Mouse (Mus musculus) erythroblast, embryonic 14.5 days (primary cell): ENCODE results near the gene Socs3.

ENCODE experiments used
- GATA1 ChIP-seq: IDR thresholded peaks from 2 replicates; pipeline ENCODE4 v1.6.1; 2012; ENCODE audit warnings: low read length, inconsistent platforms, mixed read lengths
- TAL1 ChIP-seq: IDR thresholded peaks from 3 replicates; pipeline ENCODE4 v1.6.1; 2012; ENCODE audit warnings: low read length, inconsistent platforms, mixed read lengths

GRCm38 (mm10) chr11:117997085-117997484, 27.2 kb upstream of the Socs3 start:
- TF ChIP-seq GATA1 (no peak), TAL1 (no peak)
